Mouse (Mus musculus) adrenal gland, adult (tissue): Measurements from ENCODE around the gene Rhbdl1.
A peak's percentile ranks its signal among the peaks of the same experiment; 100 is the strongest.

Experiments used
- DNase-seq, 2 experiments: peaks; one replicate each; pipeline ENCODE4 v3.0.0; 2022 to 2023; ENCODE audit warnings: low spot score in 1 of 2; ENCODE audit not compliant: inconsistent age in 2 of 2

Rhbdl1 gene

GRCm38 (mm10) chr17:25841117-25841880, 4.2 kb upstream of the Rhbdl1 start, which contains the start of gene Gm20683:
Gm20683 (minus strand) TSS chr17:25841763.
- DNase-seq: peak in 1 of 2 experiments; percentile 14

- DNase-seq: no peak
These were observed 3.4 kb upstream of the Rhbdl1 start for GRCm38 (mm10) chr17:25840519-25840918.

- no peak for DNase-seq
These were observed 2.5 kb upstream of the Rhbdl1 start for GRCm38 (mm10) chr17:25839455-25840235.

- peak in 1 of 2 experiments; percentile 38 for DNase-seq
These were observed 1.8 kb upstream of the Rhbdl1 start for GRCm38 (mm10) chr17:25838904-25839303.

- DNase-seq: no peak
These were observed 438 bp upstream of the Rhbdl1 start for GRCm38 (mm10) chr17:25837533-25837932.

GRCm38 (mm10) chr17:25836397-25837075, 559 bp downstream of the Rhbdl1 start:
- DNase-seq: no peak

- DNase-seq: peak; percentile 39 to 66
These were observed 1.3 kb downstream of the Rhbdl1 start for GRCm38 (mm10) chr17:25835816-25836215.

GRCm38 (mm10) chr17:25835301-25835700, 1.8 kb downstream of the Rhbdl1 start:
- DNase-seq: peak; percentile 46 to 54

- peak; percentile 41 to 64 for DNase-seq
These were observed 2.4 kb downstream of the Rhbdl1 start for GRCm38 (mm10) chr17:25834595-25835222.

- DNase-seq: peak; percentile 64 to 85
These were observed 3.0 kb downstream of the Rhbdl1 start for GRCm38 (mm10) chr17:25833961-25834594.

- DNase-seq: peak; percentile 96 to 99
These were observed 3.8 kb downstream of the Rhbdl1 start, which contains the start of gene Stub1 for GRCm38 (mm10) chr17:25833291-25833663. Stub1 (minus strand) TSS chr17:25833404.

- peak; percentile 100 for DNase-seq
These were observed 4.4 kb downstream of the Rhbdl1 start for GRCm38 (mm10) chr17:25832436-25833290.

- peak; percentile 84 to 89 for DNase-seq
These were observed 5.4 kb downstream of the Rhbdl1 start for GRCm38 (mm10) chr17:25831451-25832281.

GRCm38 (mm10) chr17:25830806-25831431, 6.2 kb downstream of the Rhbdl1 start:
- DNase-seq: peak; percentile 35 to 65

GRCm38 (mm10) chr17:25830200-25830753, 6.8 kb downstream of the Rhbdl1 start:
- peak; percentile 12 to 59 for DNase-seq

- DNase-seq: peak in 1 of 2 experiments; percentile 36
These were observed 7.5 kb downstream of the Rhbdl1 start for GRCm38 (mm10) chr17:25829558-25830017.

- DNase-seq: peak; percentile 82 to 95
These were observed 8.2 kb downstream of the Rhbdl1 start, which contains the start of gene Jmjd8 for GRCm38 (mm10) chr17:25828712-25829557. Jmjd8 (plus strand) TSS chr17:25828867.
